Mouse (Mus musculus): ENCODE measurements around the gene Otos. TPM values are rescaled to one million over a fixed set of nuclear protein-coding genes. Genes with fewer than 3 reads are reported as not detected.

Otos gene
- polyA plus RNA-seq, 1 experiment from 2014 or later, result 0.33 TPM

DNA sequence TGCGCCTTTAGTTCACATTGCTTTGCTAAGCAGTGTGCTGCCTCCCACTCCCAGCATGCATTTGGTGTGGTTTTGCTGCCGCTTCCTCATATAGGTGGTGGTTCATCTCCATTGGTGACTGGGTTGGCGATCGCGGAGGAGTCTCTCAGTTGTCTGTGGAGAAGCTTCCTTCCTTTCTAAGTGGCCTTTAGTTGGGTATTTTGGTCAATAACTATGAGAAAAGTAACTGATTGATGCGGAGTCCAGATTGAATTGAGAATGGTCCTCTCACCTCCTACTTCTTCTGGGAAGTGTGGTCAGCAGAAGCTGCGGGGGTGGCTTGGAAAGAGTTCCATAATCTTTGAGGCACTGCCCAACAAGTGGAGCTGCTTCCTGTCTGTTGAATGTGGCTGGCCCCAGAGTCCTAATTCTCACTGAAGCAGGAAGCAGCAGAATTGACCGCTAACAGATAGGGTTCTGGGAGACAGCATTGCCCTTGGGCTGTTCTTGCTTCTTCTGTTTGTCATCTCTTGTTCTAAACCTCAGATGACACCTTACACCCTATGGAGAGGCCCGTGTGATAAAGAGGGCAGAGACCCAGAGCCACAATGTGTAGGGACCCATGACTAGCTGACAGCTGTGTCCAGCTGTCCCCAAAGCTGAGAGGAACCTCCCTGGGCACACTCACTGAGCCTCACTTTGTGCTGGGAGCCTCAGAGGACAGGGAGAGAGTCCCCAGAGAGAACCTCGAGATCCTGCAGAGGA is 27.5 kb upstream of the Otos start:
- peaks cover 8% of the 10 kb centered on the region; the same call in 1 of the 2 replicates for H3K4me1 ChIP-seq (replicated peaks; ENCODE audit: control insufficient read depth, insufficient read depth, low read length)
- no peak overlapping the region for H3K27ac ChIP-seq (ENCODE audit: low read length)
- no peak for ATAC-seq
- H3K36me3 ChIP-seq (ENCODE audit: control insufficient read depth, insufficient read depth), result no peaks in the 10 kb centered on the region
- WGBS, result 86% methylated on average over 10 of the region's 10 CpGs
- H3K9me3 ChIP-seq (ENCODE audit: control insufficient read depth, low read length), result no peaks in the 10 kb centered on the region
- H3K27me3 ChIP-seq (replicated peaks; ENCODE audit: control insufficient read depth, insufficient read depth, low read length), result no peaks in the 10 kb centered on the region
- no peak overlapping the region for H3K4me3 ChIP-seq (replicated peaks; ENCODE audit: low read length)
- no peak overlapping the region for H3K4me2 ChIP-seq (ENCODE audit: low read length)
- no peak overlapping the region for H3K9ac ChIP-seq (replicated peaks; ENCODE audit: low read depth, low read length)

DNA sequence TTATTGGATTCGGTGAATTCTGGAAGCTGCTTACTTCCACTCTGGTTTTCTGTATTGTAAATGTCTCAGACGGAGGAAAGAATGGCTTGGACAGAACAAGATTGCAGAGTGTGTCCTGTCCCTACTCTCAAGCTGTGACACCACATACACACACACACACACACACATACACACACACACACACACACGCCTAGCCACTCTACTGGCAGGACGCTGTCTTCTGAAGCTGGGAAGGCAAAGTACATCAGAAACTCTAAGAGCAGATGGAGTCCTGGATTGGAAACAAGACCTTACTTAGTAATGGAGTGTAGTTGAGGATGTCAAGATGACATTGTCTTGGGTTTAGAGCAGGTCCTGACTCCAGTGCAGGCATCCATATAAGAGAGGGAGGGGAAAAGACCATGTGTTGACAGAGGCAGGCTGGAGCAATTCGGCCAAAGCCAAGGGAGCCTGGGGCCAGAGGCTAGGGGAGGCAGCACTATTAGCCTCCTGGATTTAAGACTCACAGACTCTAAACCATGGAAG is 24.7 kb upstream of the Otos start:
- Histone ChIP-seq H3K9ac (replicated peaks; ENCODE audit: low read depth, low read length) (no peak overlapping the region), H3K9me3 (ENCODE audit: control insufficient read depth, low read length) (no peaks in the 10 kb centered on the region), H3K4me3 (replicated peaks; ENCODE audit: low read length) (no peak overlapping the region), H3K27me3 (replicated peaks; ENCODE audit: control insufficient read depth, insufficient read depth, low read length) (no peaks in the 10 kb centered on the region), H3K36me3 (ENCODE audit: control insufficient read depth, insufficient read depth) (no peaks in the 10 kb centered on the region), H3K4me2 (ENCODE audit: low read length) (no peak overlapping the region), H3K27ac (ENCODE audit: low read length) (no peak overlapping the region), H3K4me1 (replicated peaks; ENCODE audit: control insufficient read depth, insufficient read depth, low read length) (no peaks in the 10 kb centered on the region)
- ATAC-seq, result no peak
- 86% methylated on average over 5 of the region's 5 CpGs for WGBS

DNA sequence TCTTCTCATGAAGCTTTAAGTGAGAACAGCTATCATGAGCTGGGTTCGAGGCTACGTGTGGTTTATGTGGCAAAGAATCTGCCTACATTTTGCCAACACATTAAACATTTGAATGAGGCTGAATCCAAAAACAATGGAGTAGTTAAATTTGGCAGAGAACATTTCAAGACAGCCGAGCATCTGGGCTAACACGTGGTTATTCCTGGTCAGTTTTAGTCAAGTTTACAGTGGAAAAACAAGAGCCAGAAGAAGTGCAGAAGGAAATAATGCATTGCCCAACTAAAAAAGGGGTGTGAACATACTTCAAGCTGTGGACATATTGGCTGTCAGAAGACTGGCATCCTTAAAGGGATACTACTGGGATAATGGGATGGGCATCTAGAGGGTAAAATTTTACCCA is 22.7 kb upstream of the Otos start:
- no peak for ATAC-seq
- Histone ChIP-seq H3K36me3 (ENCODE audit: control insufficient read depth, insufficient read depth) (no peaks in the 10 kb centered on the region), H3K9me3 (ENCODE audit: control insufficient read depth, low read length) (no peaks in the 10 kb centered on the region), H3K4me1 (replicated peaks; ENCODE audit: control insufficient read depth, insufficient read depth, low read length) (no peaks in the 10 kb centered on the region), H3K9ac (replicated peaks; ENCODE audit: low read depth, low read length) (no peak overlapping the region), H3K27ac (ENCODE audit: low read length) (no peak overlapping the region), H3K27me3 (replicated peaks; ENCODE audit: control insufficient read depth, insufficient read depth, low read length) (no peaks in the 10 kb centered on the region), H3K4me2 (ENCODE audit: low read length) (no peak overlapping the region), H3K4me3 (replicated peaks; ENCODE audit: low read length) (no peak overlapping the region)
- 85% methylated on average over 4 of the region's 4 CpGs for WGBS

DNA sequence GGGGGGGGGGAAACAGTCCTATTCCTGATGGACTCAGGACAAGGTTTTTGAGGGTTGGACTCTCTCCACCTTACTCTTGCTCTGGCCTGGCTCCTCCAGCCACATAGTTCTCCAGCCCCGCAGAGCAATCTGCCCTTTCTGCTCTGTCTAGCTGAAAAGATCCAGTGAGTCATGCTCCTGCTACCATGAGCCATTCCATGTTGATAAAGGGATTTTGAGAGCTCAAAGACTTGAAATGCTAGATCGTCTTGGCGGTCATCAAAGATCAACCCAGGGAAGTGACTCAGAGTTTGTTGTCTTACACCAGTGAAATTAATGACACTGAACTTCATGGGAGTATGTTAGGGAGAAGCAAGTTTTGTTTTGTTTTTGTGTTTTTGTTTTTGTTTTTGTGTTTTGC is 20.8 kb upstream of the Otos start:
- WGBS, result 93% methylated on average over 3 of the region's 3 CpGs
- no peak for ATAC-seq
- Histone ChIP-seq H3K36me3 (ENCODE audit: control insufficient read depth, insufficient read depth) (no peaks in the 10 kb centered on the region), H3K4me1 (replicated peaks; ENCODE audit: control insufficient read depth, insufficient read depth, low read length) (no peaks in the 10 kb centered on the region), H3K4me3 (replicated peaks; ENCODE audit: low read length) (no peak overlapping the region), H3K4me2 (ENCODE audit: low read length) (no peak overlapping the region), H3K27ac (ENCODE audit: low read length) (no peak overlapping the region), H3K9me3 (ENCODE audit: control insufficient read depth, low read length) (no peaks in the 10 kb centered on the region), H3K27me3 (replicated peaks; ENCODE audit: control insufficient read depth, insufficient read depth, low read length) (no peaks in the 10 kb centered on the region), H3K9ac (replicated peaks; ENCODE audit: low read depth, low read length) (no peak overlapping the region)

DNA sequence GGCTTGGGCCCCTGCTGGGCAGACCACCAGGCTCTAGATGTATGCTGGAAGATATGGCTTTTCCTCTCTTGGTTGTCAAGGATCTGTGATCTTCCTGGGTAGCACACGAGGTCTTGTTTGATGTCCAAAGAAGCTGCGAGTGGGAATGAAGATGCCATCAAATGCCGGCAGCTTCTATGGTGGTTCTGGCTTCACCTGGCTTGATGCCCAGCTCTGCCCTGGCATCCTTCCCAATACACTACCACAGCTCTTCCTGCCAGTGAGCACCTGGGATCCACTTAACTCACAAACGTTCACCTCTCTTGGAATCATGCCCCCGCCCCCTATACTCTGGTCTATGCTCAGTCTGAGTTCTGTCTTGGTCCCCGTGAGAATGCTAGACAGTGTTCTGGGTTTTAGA is 18.5 kb upstream of the Otos start:
- ATAC-seq, result no peak
- Histone ChIP-seq H3K4me1 (replicated peaks; ENCODE audit: control insufficient read depth, insufficient read depth, low read length) (no peaks in the 10 kb centered on the region), H3K9me3 (ENCODE audit: control insufficient read depth, low read length) (no peaks in the 10 kb centered on the region), H3K27ac (ENCODE audit: low read length) (no peak overlapping the region), H3K4me3 (replicated peaks; ENCODE audit: low read length) (no peak overlapping the region), H3K27me3 (replicated peaks; ENCODE audit: control insufficient read depth, insufficient read depth, low read length) (no peaks in the 10 kb centered on the region), H3K9ac (replicated peaks; ENCODE audit: low read depth, low read length) (no peak overlapping the region), H3K4me2 (ENCODE audit: low read length) (no peak overlapping the region), H3K36me3 (ENCODE audit: control insufficient read depth, insufficient read depth) (no peaks in the 10 kb centered on the region)
- 72% methylated on average over 6 of the region's 6 CpGs for WGBS

DNA sequence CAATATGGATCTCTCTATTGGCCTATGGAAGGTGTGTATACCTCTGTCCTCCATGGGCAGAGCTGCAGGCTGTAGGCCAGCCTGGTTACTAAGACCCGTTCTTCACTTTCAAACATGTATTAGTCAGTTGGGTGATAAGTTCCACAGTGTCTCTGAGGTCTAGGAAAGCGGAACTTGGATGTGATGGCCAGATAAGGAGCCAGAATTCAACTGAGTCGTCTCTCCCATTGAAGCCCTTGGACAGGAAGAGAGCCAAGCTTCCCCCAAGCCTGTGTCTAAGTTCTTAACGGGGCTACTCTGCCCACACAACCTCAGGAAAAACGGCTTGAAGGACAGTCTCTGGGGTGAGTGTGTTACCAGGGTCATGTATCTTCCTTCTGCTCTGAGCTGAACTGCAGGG is 10.8 kb upstream of the Otos start:
- H3K27ac ChIP-seq (ENCODE audit: low read length), result no peak overlapping the region
- H3K9ac ChIP-seq (replicated peaks; ENCODE audit: low read depth, low read length), result no peak overlapping the region
- no peaks in the 10 kb centered on the region for H3K4me1 ChIP-seq (replicated peaks; ENCODE audit: control insufficient read depth, insufficient read depth, low read length)
- no peak overlapping the region for H3K4me2 ChIP-seq (ENCODE audit: low read length)
- no peak overlapping the region for H3K4me3 ChIP-seq (replicated peaks; ENCODE audit: low read length)
- H3K9me3 ChIP-seq (ENCODE audit: control insufficient read depth, low read length), result no peaks in the 10 kb centered on the region
- H3K36me3 ChIP-seq (ENCODE audit: control insufficient read depth, insufficient read depth), result no peaks in the 10 kb centered on the region
- ATAC-seq, result no peak
- 73% methylated on average over 5 of the region's 5 CpGs for WGBS
- H3K27me3 ChIP-seq (replicated peaks; ENCODE audit: control insufficient read depth, insufficient read depth, low read length), result no peaks in the 10 kb centered on the region

DNA sequence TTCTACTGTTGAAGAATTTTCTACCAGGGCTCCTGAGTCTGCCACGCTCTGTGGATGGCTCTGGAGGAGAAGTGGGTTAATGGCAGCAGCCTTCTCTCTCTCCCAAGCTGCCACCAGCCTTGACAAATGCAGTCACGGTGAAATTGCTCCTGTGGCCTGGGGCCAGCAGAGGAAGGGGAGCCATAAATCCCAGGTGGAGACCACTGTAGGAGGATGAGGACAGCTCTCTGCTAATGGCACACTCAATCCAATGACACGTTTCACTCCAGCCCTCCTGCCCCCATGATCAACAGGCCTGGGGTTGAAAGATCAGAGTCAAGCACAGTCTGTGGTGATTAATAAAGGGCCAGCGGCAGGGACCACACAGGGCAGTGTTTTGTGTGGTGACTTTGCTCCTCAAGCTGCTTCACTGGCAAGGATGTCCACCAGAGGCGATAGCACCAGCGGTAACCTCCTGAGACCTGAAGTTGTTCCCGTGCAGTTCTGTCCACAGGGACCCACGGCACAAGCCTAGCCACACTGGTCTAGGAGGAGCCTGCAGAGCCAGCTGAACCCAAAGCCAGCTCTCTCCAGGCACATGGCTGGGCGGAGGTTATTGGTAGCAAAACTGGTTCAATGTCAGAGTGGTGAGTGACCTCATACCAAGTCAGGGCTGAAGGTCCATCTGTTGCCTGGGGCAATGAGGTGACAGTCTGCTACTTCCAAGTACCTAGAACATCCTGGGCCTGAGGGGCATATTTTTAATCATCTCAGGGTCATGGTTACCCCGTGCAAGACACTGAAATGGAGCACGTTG is 8.6 kb upstream of the Otos start:
- Histone ChIP-seq H3K27ac (ENCODE audit: low read length) (no peak overlapping the region), H3K4me2 (ENCODE audit: low read length) (no peak overlapping the region), H3K36me3 (ENCODE audit: control insufficient read depth, insufficient read depth) (no peaks in the 10 kb centered on the region), H3K27me3 (replicated peaks; ENCODE audit: control insufficient read depth, insufficient read depth, low read length) (no peaks in the 10 kb centered on the region), H3K4me3 (replicated peaks; ENCODE audit: low read length) (no peak overlapping the region), H3K9ac (replicated peaks; ENCODE audit: low read depth, low read length) (no peak overlapping the region), H3K9me3 (ENCODE audit: control insufficient read depth, low read length) (no peaks in the 10 kb centered on the region), H3K4me1 (replicated peaks; ENCODE audit: control insufficient read depth, insufficient read depth, low read length) (no peaks in the 10 kb centered on the region)
- ATAC-seq, result no peak
- WGBS, result 84% methylated on average over 11 of the region's 11 CpGs

DNA sequence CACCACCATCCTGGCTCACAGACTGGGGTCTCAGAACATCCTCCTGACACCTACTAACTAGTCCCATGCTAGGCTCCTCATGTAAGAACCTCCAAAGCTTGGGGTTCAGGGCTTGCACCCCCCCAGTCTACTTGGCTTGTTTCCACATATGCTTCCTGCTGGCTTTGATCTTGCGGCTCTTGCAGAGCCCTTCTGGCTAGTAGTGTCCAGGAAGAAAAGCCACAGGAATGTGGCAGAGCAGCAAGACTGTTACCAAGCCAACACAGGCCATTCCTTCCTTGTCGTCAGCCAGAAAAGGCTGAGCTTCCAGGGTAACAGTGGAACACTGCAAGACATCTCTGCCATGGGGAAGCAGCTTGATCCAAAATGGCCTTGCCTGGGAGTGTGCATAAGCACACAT is 6.0 kb upstream of the Otos start:
- Histone ChIP-seq H3K4me1 (replicated peaks; ENCODE audit: control insufficient read depth, insufficient read depth, low read length) (no peaks in the 10 kb centered on the region), H3K9ac (replicated peaks; ENCODE audit: low read depth, low read length) (no peak overlapping the region), H3K4me2 (ENCODE audit: low read length) (no peak overlapping the region), H3K9me3 (ENCODE audit: control insufficient read depth, low read length) (no peaks in the 10 kb centered on the region), H3K36me3 (ENCODE audit: control insufficient read depth, insufficient read depth) (no peaks in the 10 kb centered on the region), H3K27ac (ENCODE audit: low read length) (no peak overlapping the region), H3K27me3 (replicated peaks; ENCODE audit: control insufficient read depth, insufficient read depth, low read length) (no peaks in the 10 kb centered on the region), H3K4me3 (replicated peaks; ENCODE audit: low read length) (no peak overlapping the region)
- WGBS, result 76% methylated on average over 2 of the region's 2 CpGs
- no peak for ATAC-seq

DNA sequence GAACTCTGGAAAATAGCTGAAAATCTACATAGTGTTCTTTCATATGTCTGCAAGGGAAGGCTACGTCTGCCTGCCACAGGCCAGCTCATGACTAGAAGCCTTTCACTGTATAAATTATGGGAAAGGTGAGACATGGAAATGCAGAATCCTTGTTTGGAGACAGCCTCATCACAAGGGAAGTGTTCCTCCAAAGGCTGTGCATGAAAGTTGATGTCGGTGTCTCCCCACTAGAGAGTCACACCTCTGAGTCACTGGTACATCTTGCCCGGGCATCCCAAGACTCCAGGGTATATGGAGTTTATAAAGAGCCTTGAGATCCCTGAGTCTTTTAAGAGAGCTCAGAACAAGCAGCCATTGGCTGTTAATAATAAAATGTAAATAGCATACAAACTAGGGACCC is 4.5 kb upstream of the Otos start:
- no peaks in the 10 kb centered on the region for H3K36me3 ChIP-seq (ENCODE audit: control insufficient read depth, insufficient read depth)
- no peak overlapping the region for H3K9ac ChIP-seq (replicated peaks; ENCODE audit: low read depth, low read length)
- H3K4me2 ChIP-seq (ENCODE audit: low read length), result no peak overlapping the region
- H3K27me3 ChIP-seq (replicated peaks; ENCODE audit: control insufficient read depth, insufficient read depth, low read length), result no peaks in the 10 kb centered on the region
- H3K9me3 ChIP-seq (ENCODE audit: control insufficient read depth, low read length), result no peaks in the 10 kb centered on the region
- ATAC-seq, result no peak
- no peak overlapping the region for H3K4me3 ChIP-seq (replicated peaks; ENCODE audit: low read length)
- WGBS, result 92% methylated on average over 3 of the region's 3 CpGs
- no peaks in the 10 kb centered on the region for H3K4me1 ChIP-seq (replicated peaks; ENCODE audit: control insufficient read depth, insufficient read depth, low read length)
- no peak overlapping the region for H3K27ac ChIP-seq (ENCODE audit: low read length)

Data from forebrain, embryonic 16.5 days (tissue).